Comparison of ENCODE assay signal across 7 mouse cellular contexts in the genomic region with DNA sequence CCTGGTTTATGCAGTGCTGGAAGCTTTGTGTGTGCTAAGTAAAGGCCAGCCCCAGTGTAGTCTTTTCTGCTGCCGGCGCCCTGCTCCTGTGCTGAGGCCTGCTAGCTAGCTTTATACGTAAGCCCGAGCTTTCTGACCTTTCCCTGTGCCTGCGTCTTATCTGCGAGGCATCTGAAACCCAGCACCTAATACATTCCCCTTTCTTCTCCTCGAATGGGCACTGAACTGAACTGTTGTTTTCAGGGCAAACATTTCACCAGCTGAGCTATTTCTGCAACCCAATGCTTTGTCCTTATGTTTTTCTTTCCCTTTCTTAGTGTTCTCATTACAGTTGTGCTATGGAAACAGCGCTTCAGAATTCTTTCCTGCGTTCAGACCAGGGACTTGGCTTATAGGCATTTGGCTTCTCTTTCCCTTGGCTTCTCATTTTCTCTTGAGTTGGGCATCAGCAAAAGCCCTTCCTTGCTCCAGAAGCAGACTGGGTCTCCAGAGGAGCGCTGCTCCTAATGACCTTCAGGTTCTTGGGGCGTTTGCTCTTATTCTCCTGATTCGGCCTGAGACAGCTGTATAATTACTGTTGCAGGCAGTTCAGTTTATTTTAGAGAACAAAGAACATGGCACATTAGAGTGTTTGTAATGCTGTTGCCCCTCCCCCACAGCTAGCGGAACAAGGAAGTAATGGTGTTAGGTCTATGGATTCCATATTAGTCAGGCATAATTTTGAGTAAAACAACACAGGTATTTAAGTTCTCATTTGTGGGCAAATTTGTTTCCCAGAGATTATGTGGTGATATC.
DNase-seq lines count a peak whose midpoint lies in the region; ATAC-seq and TF ChIP-seq lines count a peak whose summit lies in the region.

No protein-coding gene starts in this region.

- DNase-seq in A20 (ENCODE audit: low read depth, low spot score), result peak; percentile 60
- peak; percentile 16 for DNase-seq in CD4-positive helper T cell, adult 2 months (ENCODE audit: low read depth, low spot score)
- DNase-seq in forebrain, postnatal 0 days, result peak; percentile 43
- no peak for DNase-seq in limb, embryonic 10.5 days (ENCODE audit: low spot score)
- peak; percentile 41 for DNase-seq in naive thymus-derived CD4-positive, alpha-beta T cell, adult 2 months (ENCODE audit: low read depth)
- DNase-seq in layer of hippocampus, postnatal 14 days (ENCODE audit: low spot score in 2 of 2), result no peak
- no peak for DNase-seq in adrenal gland, postnatal 25 days

- H3K27me3 ChIP-seq in forebrain, postnatal 0 days (ENCODE audit: insufficient read depth, low read length), result no peaks in the 10 kb centered on the region
- no peaks in the 10 kb centered on the region for H3K27me3 ChIP-seq in limb, embryonic 10.5 days (ENCODE audit: low read depth, poor library complexity, severe bottlenecking)

- peaks cover 30% of the 10 kb centered on the region for H3K4me1 ChIP-seq in forebrain, postnatal 0 days (ENCODE audit: insufficient read depth)
- peaks cover 83% of the 10 kb centered on the region for H3K4me1 ChIP-seq in limb, embryonic 10.5 days

- peak; percentile 42; the same call in 1 of the 2 replicates for ATAC-seq in forebrain, postnatal 0 days

- peak overlapping the region; percentile 77 for H3K27ac ChIP-seq in forebrain, postnatal 0 days (ENCODE audit: low read depth, low read length)
- peak overlapping the region; percentile 82 for H3K27ac ChIP-seq in limb, embryonic 10.5 days

- peak overlapping the region; percentile 28; the same call in 1 of the 2 replicates for H3K9ac ChIP-seq in forebrain, postnatal 0 days

- peak overlapping the region; percentile 24; the same call in 1 of the 2 replicates for H3K4me2 ChIP-seq in forebrain, postnatal 0 days (ENCODE audit: low read depth)

- 8% methylated on average over 13 of the region's 13 CpGs for WGBS in forebrain, postnatal 0 days
- WGBS in limb, embryonic 10.5 days, result 37% methylated on average over 13 of the region's 13 CpGs

- no peaks in the 10 kb centered on the region for H3K36me3 ChIP-seq in forebrain, postnatal 0 days (ENCODE audit: insufficient read depth)
- no peaks in the 10 kb centered on the region for H3K36me3 ChIP-seq in limb, embryonic 10.5 days

- no peaks in the 10 kb centered on the region for H3K9me3 ChIP-seq in forebrain, postnatal 0 days (ENCODE audit: low read length)
- no peaks in the 10 kb centered on the region for H3K9me3 ChIP-seq in limb, embryonic 10.5 days (replicated peaks)

- TF ChIP-seq CTCF in forebrain, postnatal 0 days (IDR thresholded peaks at IDR 0.05; ENCODE audit: low read depth), result no peak

- H3K4me3 ChIP-seq in forebrain, postnatal 0 days (ENCODE audit: low read depth, low read length), result no peak overlapping the region
- H3K4me3 ChIP-seq in limb, embryonic 10.5 days, result no peak overlapping the region

Comparison
In these comparisons a context has a peak if more than half of its experiments do, and no peak if none do; other contexts are left out.
1. DNase-seq: peak in A20 (single experiment), CD4-positive helper T cell, adult 2 months (single experiment), forebrain, postnatal 0 days (single experiment) and naive thymus-derived CD4-positive, alpha-beta T cell, adult 2 months (single experiment); none in limb, embryonic 10.5 days (single experiment), layer of hippocampus, postnatal 14 days (0 of 2) and adrenal gland, postnatal 25 days (single experiment).